Mouse (Mus musculus): ENCODE measurements around the gene Kif7.

The Kif7 gene

GRCm38 (mm10) chr7:79666690-79667089 lies 48.8 kb downstream of the Kif7 start:
- no peak for TF ChIP-seq GATA4 (IDR thresholded peaks at IDR 0.05; ENCODE audit: insufficient replicate concordance, low read length)

GRCm38 (mm10) chr7:79661253-79661890 lies 54.1 kb downstream of the Kif7 start:
- TF ChIP-seq GATA4 (IDR thresholded peaks at IDR 0.05; ENCODE audit: insufficient replicate concordance, low read length) = no peak

- no peak for TF ChIP-seq GATA4 (IDR thresholded peaks at IDR 0.05; ENCODE audit: insufficient replicate concordance, low read length)
These were observed 55.0 kb downstream of the Kif7 start for GRCm38 (mm10) chr7:79660291-79661150.

GRCm38 (mm10) chr7:79659578-79660290 lies 55.8 kb downstream of the Kif7 start, which contains the start of gene Ticrr:
Gene Ticrr (plus strand): TSS chr7:79660196.
- TF ChIP-seq GATA4 (IDR thresholded peaks at IDR 0.05; ENCODE audit: insufficient replicate concordance, low read length) = no peak

DNA sequence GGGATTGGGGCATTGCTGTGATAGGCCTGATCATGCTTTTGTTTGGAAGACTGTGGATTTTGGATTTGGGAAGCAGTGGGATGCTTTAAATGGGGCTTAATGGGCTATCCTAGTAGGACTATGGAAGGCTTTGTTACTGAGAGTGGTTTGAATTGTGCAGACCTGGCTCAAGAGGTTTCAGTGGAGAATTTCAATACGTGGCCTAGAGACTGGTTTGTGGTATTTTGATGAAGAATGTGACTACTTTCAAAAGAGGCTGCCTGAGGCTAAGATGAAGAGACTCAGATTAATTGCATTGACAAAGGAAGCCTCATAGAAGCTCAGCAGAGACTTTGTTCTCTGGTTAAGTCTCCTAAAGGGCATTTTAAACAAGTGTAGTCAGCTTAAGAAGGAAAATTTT lies 60.9 kb downstream of the Kif7 start:
- no peak for TF ChIP-seq GATA4 (IDR thresholded peaks at IDR 0.05; ENCODE audit: insufficient replicate concordance, low read length)

- no peak for TF ChIP-seq GATA4 (IDR thresholded peaks at IDR 0.05; ENCODE audit: insufficient replicate concordance, low read length)
These were observed 61.3 kb downstream of the Kif7 start for GRCm38 (mm10) chr7:79654185-79654584.

- no peak for TF ChIP-seq GATA4 (IDR thresholded peaks at IDR 0.05; ENCODE audit: insufficient replicate concordance, low read length)
These were observed 66.5 kb downstream of the Kif7 start for GRCm38 (mm10) chr7:79649005-79649404.

Measured in liver, adult (tissue).